Mouse (Mus musculus): ENCODE data around the gene Adgra1. TPM values are rescaled to one million over a fixed set of nuclear protein-coding genes. Genes with fewer than 3 reads are reported as not detected.

Gene Adgra1
- polyA plus RNA-seq, 1 experiment from 2014 or later: 0.50 TPM

- 50% methylated on average over 9 of the region's 9 CpGs for WGBS
- no peaks in the 10 kb centered on the region for H3K9me3 ChIP-seq (replicated peaks; ENCODE audit: low read length)
- ATAC-seq (replicated peaks; ENCODE audit: low FRiP score, low read depth) (peak; percentile 73), DNase-seq (ENCODE audit: low spot score) (peak; percentile 78)
- H3K4me1 ChIP-seq (replicated peaks; ENCODE audit: insufficient read depth, low read length): no peaks in the 10 kb centered on the region
- H3K4me2 ChIP-seq (ENCODE audit: low read length): no peak overlapping the region
- H3K9ac ChIP-seq (ENCODE audit: low read depth, low read length): no peak overlapping the region
- TF ChIP-seq CTCF (IDR thresholded peaks at IDR 0.05; ENCODE audit: low read depth): no peak
- no peak overlapping the region for H3K4me3 ChIP-seq (replicated peaks; ENCODE audit: low read depth, low read length)
- no peak overlapping the region for H3K27ac ChIP-seq
- H3K27me3 ChIP-seq (ENCODE audit: insufficient read depth, low read length): no peaks in the 10 kb centered on the region
- H3K36me3 ChIP-seq (ENCODE audit: insufficient read depth, low read length): no peaks in the 10 kb centered on the region
Measured at GRCm38 (mm10) chr7:139797186-139798109, 36.5 kb upstream of the Adgra1 start.

GRCm38 (mm10) chr7:139806175-139806601 is 27.8 kb upstream of the Adgra1 start:
- TF ChIP-seq CTCF (IDR thresholded peaks at IDR 0.05; ENCODE audit: low read depth): no peak
- WGBS: 58% methylated on average over 8 of the region's 8 CpGs
- no peaks in the 10 kb centered on the region for H3K27me3 ChIP-seq (ENCODE audit: insufficient read depth, low read length)
- no peak overlapping the region for H3K4me3 ChIP-seq (replicated peaks; ENCODE audit: low read depth, low read length)
- H3K36me3 ChIP-seq (ENCODE audit: insufficient read depth, low read length): no peaks in the 10 kb centered on the region
- ATAC-seq (replicated peaks; ENCODE audit: low FRiP score, low read depth) (no peak), DNase-seq (ENCODE audit: low spot score) (no peak)
- no peaks in the 10 kb centered on the region for H3K4me1 ChIP-seq (replicated peaks; ENCODE audit: insufficient read depth, low read length)
- H3K9me3 ChIP-seq (replicated peaks; ENCODE audit: low read length): no peaks in the 10 kb centered on the region
- H3K4me2 ChIP-seq (ENCODE audit: low read length): no peak overlapping the region
- no peak overlapping the region for H3K27ac ChIP-seq
- H3K9ac ChIP-seq (ENCODE audit: low read depth, low read length): no peak overlapping the region

GRCm38 (mm10) chr7:139810036-139810435 is 23.9 kb upstream of the Adgra1 start:
- WGBS: 32% methylated on average over 6 of the region's 6 CpGs
- TF ChIP-seq CTCF (IDR thresholded peaks at IDR 0.05; ENCODE audit: low read depth): no peak
- Histone ChIP-seq H3K4me1 (replicated peaks; ENCODE audit: insufficient read depth, low read length) (no peaks in the 10 kb centered on the region), H3K9ac (ENCODE audit: low read depth, low read length) (no peak overlapping the region), H3K27ac (no peak overlapping the region), H3K4me3 (replicated peaks; ENCODE audit: low read depth, low read length) (no peak overlapping the region), H3K27me3 (ENCODE audit: insufficient read depth, low read length) (no peaks in the 10 kb centered on the region), H3K36me3 (ENCODE audit: insufficient read depth, low read length) (no peaks in the 10 kb centered on the region), H3K9me3 (replicated peaks; ENCODE audit: low read length) (no peaks in the 10 kb centered on the region), H3K4me2 (ENCODE audit: low read length) (no peak overlapping the region)
- ATAC-seq (replicated peaks; ENCODE audit: low FRiP score, low read depth) (no peak), DNase-seq (ENCODE audit: low spot score) (no peak)

- DNase-seq (ENCODE audit: low spot score): no peak
Measured at GRCm38 (mm10) chr7:139811706-139812105, 22.3 kb upstream of the Adgra1 start.

GRCm38 (mm10) chr7:139813577-139814207 is 20.3 kb upstream of the Adgra1 start:
- no peak overlapping the region for H3K4me2 ChIP-seq (ENCODE audit: low read length)
- H3K27ac ChIP-seq: no peak overlapping the region
- DNase-seq (ENCODE audit: low spot score) (no peak), ATAC-seq (replicated peaks; ENCODE audit: low FRiP score, low read depth) (no peak)
- no peaks in the 10 kb centered on the region for H3K4me1 ChIP-seq (replicated peaks; ENCODE audit: insufficient read depth, low read length)
- 81% methylated on average over 6 of the region's 6 CpGs for WGBS
- no peak overlapping the region for H3K4me3 ChIP-seq (replicated peaks; ENCODE audit: low read depth, low read length)
- TF ChIP-seq CTCF (IDR thresholded peaks at IDR 0.05; ENCODE audit: low read depth): no peak
- H3K36me3 ChIP-seq (ENCODE audit: insufficient read depth, low read length): no peaks in the 10 kb centered on the region
- no peaks in the 10 kb centered on the region for H3K9me3 ChIP-seq (replicated peaks; ENCODE audit: low read length)
- H3K27me3 ChIP-seq (ENCODE audit: insufficient read depth, low read length): no peaks in the 10 kb centered on the region
- no peak overlapping the region for H3K9ac ChIP-seq (ENCODE audit: low read depth, low read length)

More at GRCm38 (mm10) chr7:139811706-139812105, 22.3 kb upstream of the Adgra1 start:
- Histone ChIP-seq H3K27me3 (ENCODE audit: insufficient read depth, low read length) (no peaks in the 10 kb centered on the region), H3K27ac (no peak overlapping the region), H3K4me1 (replicated peaks; ENCODE audit: insufficient read depth, low read length) (no peaks in the 10 kb centered on the region), H3K36me3 (ENCODE audit: insufficient read depth, low read length) (no peaks in the 10 kb centered on the region), H3K9me3 (replicated peaks; ENCODE audit: low read length) (no peaks in the 10 kb centered on the region), H3K9ac (ENCODE audit: low read depth, low read length) (no peak overlapping the region), H3K4me2 (ENCODE audit: low read length) (no peak overlapping the region), H3K4me3 (replicated peaks; ENCODE audit: low read depth, low read length) (no peak overlapping the region)
- no peak for TF ChIP-seq CTCF (IDR thresholded peaks at IDR 0.05; ENCODE audit: low read depth)
- WGBS: 96% methylated on average over 7 of the region's 7 CpGs
- ATAC-seq (replicated peaks; ENCODE audit: low FRiP score, low read depth): no peak

GRCm38 (mm10) chr7:139822301-139823010 is 11.5 kb upstream of the Adgra1 start:
- DNase-seq (ENCODE audit: low spot score): no peak
- H3K9me3 ChIP-seq (replicated peaks; ENCODE audit: low read length): no peaks in the 10 kb centered on the region
- no peak for ATAC-seq (replicated peaks; ENCODE audit: low FRiP score, low read depth)
- no peak overlapping the region for H3K9ac ChIP-seq (ENCODE audit: low read depth, low read length)
- no peak overlapping the region for H3K27ac ChIP-seq
- H3K36me3 ChIP-seq (ENCODE audit: insufficient read depth, low read length): no peaks in the 10 kb centered on the region
- H3K4me1 ChIP-seq (replicated peaks; ENCODE audit: insufficient read depth, low read length): no peaks in the 10 kb centered on the region
- TF ChIP-seq CTCF (IDR thresholded peaks at IDR 0.05; ENCODE audit: low read depth): no peak
- H3K27me3 ChIP-seq (ENCODE audit: insufficient read depth, low read length): no peaks in the 10 kb centered on the region
- no peak overlapping the region for H3K4me3 ChIP-seq (replicated peaks; ENCODE audit: low read depth, low read length)
- no peak overlapping the region for H3K4me2 ChIP-seq (ENCODE audit: low read length)
- WGBS: 78% methylated on average over 12 of the region's 12 CpGs

All from kidney, postnatal 0 days (tissue).